Mouse (Mus musculus) gastrocnemius, postnatal 10 days (tissue): ENCODE measurements around the gene Cpne9. TPM values are rescaled to one million over a fixed set of nuclear protein-coding genes. Genes with fewer than 3 reads are reported as not detected.

Experiments
- DNase-seq: peaks from one replicate; pipeline ENCODE4 v3.0.0; 2021; ENCODE audit warnings: mixed read lengths
- long read RNA-seq, 2 experiments: library from polyadenylated mRNA; stranded (forward); transcript quantifications; one replicate each; pipeline ENCODE4 v2.0.0; 2021
- total RNA-seq, 2 experiments: library from RNA; stranded (reverse); gene quantifications; 2 replicates each; pipeline ENCODE4 v1.2.3; 2021

Gene Cpne9
- under 1 TPM in 1 of 2 experiments, not detected in 1; 0.23 TPM for total RNA-seq
- long read RNA-seq, experiment 1: 0 reads
- long read RNA-seq, experiment 2: 0 reads

GRCm38 (mm10) chr6:113282101-113282802 lies at the start of gene Cpne9:
TSS of gene Cpne9 (plus strand) at chr6:113282307.
- DNase-seq: no peak

GRCm38 (mm10) chr6:113235141-113235540 lies 47.0 kb upstream of the Cpne9 start:
- no peak for DNase-seq

GRCm38 (mm10) chr6:113237542-113238270 lies 44.4 kb upstream of the Cpne9 start, which contains the start of gene Mtmr14:
TSS of gene Mtmr14 (plus strand) at chr6:113237843.
- DNase-seq: peak; percentile 99

- DNase-seq: no peak
These were observed 43.7 kb upstream of the Cpne9 start for GRCm38 (mm10) chr6:113238442-113238841.

- DNase-seq: no peak
These were observed 39.4 kb upstream of the Cpne9 start for GRCm38 (mm10) chr6:113242753-113243152.

GRCm38 (mm10) chr6:113245585-113245984 lies 36.5 kb upstream of the Cpne9 start:
- no peak for DNase-seq

GRCm38 (mm10) chr6:113250786-113251185 lies 31.3 kb upstream of the Cpne9 start:
- DNase-seq: no peak

GRCm38 (mm10) chr6:113251921-113252320 lies 30.2 kb upstream of the Cpne9 start:
- DNase-seq: no peak

- no peak for DNase-seq
These were observed 27.2 kb upstream of the Cpne9 start for GRCm38 (mm10) chr6:113254899-113255298.

- DNase-seq: no peak
These were observed 20.8 kb upstream of the Cpne9 start for GRCm38 (mm10) chr6:113261174-113261858.

- no peak for DNase-seq
These were observed 18.6 kb upstream of the Cpne9 start for GRCm38 (mm10) chr6:113263531-113263930.

GRCm38 (mm10) chr6:113264429-113264828 lies 17.7 kb upstream of the Cpne9 start:
- no peak for DNase-seq

- no peak for DNase-seq
These were observed 15.0 kb upstream of the Cpne9 start for GRCm38 (mm10) chr6:113266996-113267655.

- DNase-seq: no peak
These were observed 14.1 kb upstream of the Cpne9 start for GRCm38 (mm10) chr6:113267988-113268387.

GRCm38 (mm10) chr6:113272365-113272764 lies 9.7 kb upstream of the Cpne9 start:
- DNase-seq: no peak

- DNase-seq: no peak
These were observed 5.3 kb upstream of the Cpne9 start for GRCm38 (mm10) chr6:113276846-113277245.

- no peak for DNase-seq
These were observed 431 bp upstream of the Cpne9 start for GRCm38 (mm10) chr6:113281676-113282075.

GRCm38 (mm10) chr6:113282969-113283368 lies 862 bp downstream of the Cpne9 start:
- no peak for DNase-seq

GRCm38 (mm10) chr6:113283500-113283899 lies 1.4 kb downstream of the Cpne9 start:
- no peak for DNase-seq

- DNase-seq: no peak
These were observed 2.8 kb downstream of the Cpne9 start for GRCm38 (mm10) chr6:113284931-113285330.

GRCm38 (mm10) chr6:113286316-113286715 lies 4.2 kb downstream of the Cpne9 start:
- no peak for DNase-seq

- no peak for DNase-seq
These were observed 5.1 kb downstream of the Cpne9 start for GRCm38 (mm10) chr6:113287236-113287635.
